Mouse (Mus musculus) c-Kit-positive CD71-positive TER-119-negative erythroid progenitor cells, embryonic 14.5 days (primary cell): ENCODE results near the gene Wnk2.

Source experiments
- DNase-seq: peaks from one replicate; pipeline ENCODE4 v3.0.0-alpha.2; 2013; ENCODE audit warnings: low read depth

Gene Wnk2

DNA sequence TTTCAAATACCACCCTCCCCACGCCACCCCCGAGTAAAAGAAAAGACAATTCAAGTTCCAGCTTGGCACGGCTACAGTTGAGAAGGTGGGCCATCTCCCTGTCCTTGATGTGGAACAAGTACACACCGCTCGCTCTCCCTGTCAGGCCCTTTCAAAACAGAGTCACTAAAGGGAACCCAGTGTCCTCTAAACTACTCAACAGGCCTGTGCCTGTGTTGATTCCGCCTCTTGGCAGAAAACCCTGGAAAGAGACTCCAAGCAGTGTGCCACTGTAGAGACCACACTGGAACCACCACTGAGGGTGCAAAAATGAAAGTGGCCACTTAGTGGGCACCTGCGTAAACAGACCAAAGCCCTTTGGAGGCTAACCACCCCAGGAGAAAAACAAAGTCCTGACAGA is 4.5 kb downstream of the Wnk2 start:
- DNase-seq, result no peak

DNA sequence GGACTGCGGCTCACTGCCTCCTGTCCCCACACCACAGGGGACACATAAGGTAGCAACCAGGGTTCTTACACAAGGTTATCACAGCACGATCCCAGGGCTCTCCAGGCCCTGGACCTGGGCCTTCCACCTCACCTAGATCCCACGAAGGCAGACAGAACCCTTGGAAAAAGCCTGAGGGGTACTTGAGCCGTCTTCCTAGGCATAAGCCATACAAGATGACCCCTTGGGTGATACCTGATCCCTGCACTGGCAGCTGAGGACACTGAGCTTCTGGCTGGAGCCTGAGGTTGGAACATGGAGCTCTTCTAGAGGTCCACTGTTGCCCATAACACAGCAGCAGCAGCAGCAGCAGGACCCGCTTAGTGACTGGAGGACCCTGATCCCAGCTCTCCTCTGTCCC is 5.4 kb downstream of the Wnk2 start:
- DNase-seq, result no peak

DNA sequence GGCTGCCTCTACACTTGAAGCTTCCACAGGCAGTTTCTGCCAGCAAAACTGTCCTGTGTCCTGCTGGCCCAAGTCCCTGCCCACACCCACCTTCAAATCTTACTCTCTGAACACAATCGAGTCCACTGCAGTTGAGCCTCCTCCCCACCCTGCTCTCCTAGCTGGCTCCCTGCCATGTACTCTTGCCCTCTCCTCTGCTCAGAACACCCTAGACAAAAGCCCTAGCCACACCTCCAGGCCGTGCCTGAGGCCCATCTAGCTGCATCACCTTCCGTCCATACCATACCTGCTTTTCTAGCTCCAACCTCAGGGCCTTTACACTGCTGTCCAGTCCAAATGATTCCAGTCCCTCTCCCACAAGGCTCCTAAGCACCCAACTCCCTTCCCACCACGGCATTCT is 7.2 kb downstream of the Wnk2 start:
- DNase-seq, result no peak

DNA sequence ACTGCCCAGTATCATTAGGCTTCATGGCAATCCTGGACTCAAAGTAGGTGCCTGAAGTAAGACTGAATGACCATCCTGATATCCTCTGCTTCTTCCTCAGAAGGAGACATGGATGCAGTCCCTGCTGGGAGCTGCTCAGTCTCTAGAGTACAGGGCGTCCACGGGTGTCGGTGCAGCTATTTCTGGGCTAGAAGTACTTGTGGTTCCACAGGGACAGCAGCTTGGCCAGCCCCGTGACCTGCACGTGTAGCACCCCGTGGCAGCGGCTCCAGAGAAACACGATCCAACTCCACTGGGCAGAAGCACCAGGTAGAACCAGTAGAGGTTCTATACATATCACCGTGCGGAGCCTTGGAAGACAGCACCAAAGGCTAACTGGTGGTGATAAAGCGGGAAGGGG is 13.3 kb downstream of the Wnk2 start:
- DNase-seq, result no peak

DNA sequence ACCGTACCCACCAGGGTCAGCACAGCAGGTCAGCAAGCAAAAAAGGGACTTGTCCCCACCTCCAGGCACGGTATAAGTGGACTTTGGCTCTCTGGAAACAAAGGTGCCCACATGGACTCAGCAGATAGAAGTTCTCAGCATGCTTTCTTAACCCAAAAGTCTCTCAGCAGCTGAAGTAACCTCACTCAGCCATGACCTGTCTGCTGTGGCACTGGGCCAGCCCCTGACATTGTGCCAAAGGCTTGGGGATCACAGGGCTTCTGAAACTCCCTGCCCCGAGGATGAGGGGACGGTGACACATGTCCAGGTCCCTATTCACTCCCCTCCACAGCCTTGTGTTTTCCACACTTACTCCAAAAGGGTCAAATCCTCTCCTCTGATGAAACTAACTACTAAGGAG is 14.7 kb downstream of the Wnk2 start:
- DNase-seq, result no peak

DNA sequence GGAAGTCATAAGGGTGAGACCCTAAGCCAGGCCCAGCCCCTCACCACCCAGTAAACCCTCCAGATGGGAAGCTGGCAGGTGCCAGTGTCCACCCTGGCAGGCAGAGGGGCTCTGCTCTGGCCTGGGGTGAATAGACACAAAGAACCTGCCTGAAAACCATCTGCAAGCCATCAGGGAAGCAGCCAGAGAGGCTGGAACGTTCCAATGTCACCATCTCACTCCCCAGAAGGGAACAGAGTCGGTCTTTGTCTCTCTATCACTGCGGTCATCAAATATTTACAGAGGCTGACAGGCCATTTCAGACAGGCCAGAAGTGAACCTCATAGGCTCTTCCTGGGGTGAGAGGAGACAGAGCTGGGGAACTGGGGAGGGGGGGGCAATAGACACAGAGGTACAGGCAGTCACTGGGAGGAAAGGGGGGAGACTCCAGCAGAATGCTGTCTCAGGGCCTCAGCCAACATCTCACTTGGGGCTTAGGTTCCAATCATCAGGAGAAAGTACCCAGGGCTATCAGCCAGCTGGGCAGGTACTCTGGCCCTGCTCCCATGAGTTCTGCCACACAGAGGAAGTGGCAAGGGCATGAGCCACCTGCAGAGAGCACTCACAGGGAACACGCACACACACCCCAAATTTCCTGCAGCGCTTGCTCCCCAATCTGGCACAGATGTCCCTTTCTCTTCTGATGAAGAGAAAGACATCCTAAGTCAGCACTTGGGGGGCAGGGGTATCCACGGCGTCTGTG is 15.7 kb downstream of the Wnk2 start:
- no peak for DNase-seq

DNA sequence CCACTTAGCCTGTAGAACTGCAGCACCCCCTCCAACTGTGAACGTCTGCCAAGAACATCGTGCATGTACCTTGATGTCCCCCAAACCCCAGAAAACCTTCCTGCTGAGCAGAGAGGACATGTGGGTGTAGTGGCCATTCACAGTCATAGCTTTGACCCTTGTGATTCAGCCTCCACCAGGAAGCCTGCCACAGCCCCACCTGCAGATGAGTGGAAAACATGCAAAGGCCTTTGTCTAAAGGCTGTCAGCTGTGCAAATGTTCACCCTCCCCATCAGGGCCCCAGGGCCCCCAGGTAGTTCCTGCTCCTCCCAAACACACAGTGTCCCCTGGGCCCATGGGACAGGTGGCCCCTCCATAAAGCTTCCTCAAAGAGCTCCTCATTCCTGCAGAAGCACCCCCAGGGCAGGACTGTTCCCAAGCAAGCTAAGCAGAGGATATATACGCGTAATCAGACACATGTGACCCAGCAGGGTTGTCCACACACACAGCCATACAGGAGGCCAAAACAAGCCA is 16.4 kb downstream of the Wnk2 start:
- no peak for DNase-seq

DNA sequence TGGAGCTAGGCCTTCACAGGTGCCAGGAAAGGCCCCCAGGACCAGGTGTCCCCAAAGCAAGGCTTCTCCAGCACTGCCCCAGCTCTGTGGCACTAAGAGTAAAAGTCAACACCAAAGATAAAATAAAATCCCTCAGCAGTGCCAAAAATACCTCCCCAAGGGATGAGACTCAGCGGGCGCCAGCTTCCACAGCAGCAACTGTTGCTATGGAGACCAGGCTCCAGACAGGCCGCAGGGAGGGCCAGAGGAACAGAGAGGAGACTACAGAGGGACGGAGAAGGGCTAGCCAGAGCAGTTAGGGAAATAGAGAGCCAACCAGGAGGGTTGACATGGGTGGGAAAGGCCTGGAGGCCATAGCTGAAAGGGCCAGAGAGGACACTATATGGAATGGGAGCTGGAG is 18.0 kb downstream of the Wnk2 start:
- DNase-seq, result no peak

DNA sequence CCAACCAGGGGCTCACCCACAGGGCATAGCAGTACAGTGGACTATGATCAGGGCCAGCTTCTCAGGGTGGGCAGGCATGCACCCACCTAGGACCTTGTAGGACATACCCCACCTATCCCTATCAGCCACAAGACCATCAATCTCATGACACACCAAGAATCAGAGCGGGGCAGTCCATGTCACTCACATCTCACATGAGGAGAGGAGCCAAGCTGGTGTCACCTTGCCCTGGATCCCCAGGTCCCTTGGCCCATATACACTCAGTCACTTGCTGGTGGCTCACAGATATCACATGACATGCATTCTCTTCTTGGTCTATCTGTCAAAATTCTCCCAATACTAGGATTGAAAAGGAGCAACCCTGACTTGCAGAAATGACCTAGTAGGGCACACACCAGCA is 18.7 kb downstream of the Wnk2 start:
- DNase-seq, result no peak

DNA sequence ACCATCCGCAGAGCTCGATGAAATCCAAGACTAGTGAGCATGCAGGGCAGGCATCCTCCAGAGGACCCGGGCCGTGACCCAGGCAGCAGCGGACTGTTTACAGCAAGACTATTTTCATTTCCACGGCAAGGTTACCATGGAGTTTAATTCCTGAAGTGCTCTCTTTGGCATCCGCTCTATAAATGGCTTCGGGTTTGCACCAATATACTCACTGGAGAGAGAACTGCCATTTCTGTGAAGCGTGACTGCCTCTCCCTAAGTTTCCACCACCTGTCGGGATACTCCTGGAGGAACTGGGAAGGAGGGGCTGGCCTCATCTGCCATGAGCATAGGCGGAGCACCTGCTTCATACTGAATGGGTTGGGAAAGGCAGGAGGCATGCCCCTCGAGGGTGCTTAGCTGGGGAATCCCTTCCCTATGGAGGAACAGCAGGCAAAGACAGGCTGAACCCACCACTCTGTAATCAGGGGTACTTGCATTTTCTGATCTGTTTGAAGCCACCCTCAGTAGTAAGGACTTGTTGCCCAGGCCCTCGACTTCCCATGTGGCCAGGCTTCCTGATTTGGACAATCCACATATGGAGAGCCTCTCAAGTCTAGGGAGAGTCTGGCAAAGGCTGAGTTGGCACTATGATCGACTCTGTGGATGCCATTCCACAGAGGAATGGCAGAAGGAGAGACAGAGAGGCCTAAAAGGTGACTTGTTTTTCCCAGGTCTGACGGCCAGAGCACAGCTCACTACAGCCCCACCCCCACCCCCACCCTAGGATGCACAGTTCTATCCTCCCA is 19.8 kb downstream of the Wnk2 start:
- DNase-seq, result no peak

DNA sequence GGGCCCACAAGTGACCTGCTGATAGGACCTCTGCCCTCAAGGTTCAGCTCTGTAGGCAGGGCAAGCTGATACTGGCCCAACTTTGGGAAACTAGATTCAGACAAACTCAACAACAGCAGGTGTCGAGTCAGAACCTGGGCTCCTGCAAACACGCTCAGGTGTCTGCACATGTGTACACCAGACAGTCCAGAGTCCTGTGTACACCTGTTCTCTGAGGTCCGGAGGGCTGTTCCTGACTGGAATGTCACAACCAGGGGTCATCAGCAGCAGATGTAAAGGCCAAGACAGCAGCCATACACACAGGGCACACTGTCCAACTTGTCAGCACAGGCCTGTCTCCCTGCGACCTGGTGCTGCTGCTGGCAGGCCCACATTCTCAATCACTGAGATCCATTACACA is 25.7 kb downstream of the Wnk2 start:
- DNase-seq, result no peak

DNA sequence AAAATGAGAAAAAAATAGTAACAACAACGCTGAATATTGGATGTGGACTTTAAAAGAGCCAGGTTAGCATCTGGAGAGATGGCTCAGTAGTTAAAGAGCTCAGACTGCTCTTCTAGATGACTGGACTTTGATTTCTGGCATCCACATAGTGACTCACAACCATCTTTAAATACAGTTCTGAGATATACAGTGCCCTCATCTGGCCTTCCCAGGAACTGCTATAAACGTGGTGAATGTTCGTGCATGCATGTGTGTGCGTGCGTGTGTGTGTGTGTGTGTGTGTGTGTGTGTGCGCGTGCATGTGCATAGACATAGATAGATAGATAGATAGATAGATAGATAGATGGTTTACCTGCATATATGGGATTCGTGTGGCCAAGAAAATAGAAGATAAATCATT is 30.3 kb downstream of the Wnk2 start:
- DNase-seq, result peak; percentile 6

DNA sequence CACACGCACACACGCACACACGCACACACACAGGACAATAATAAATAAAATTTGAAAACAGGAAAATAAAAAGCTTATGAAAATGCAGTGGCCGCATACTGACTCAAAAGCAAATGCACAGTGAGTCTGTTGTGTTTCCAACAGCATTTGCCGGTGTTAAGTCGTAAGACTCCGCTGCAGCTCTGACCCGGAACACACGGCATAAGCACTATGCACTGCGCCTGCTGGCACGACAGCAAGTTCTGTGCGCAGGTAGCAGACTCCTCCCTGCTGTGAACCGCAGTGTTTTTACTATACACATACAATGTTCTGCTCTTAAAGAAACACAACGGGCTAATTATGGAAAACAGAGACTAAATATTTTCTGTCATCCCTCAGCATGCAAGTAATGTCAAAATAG is 32.9 kb downstream of the Wnk2 start:
- DNase-seq, result no peak

DNA sequence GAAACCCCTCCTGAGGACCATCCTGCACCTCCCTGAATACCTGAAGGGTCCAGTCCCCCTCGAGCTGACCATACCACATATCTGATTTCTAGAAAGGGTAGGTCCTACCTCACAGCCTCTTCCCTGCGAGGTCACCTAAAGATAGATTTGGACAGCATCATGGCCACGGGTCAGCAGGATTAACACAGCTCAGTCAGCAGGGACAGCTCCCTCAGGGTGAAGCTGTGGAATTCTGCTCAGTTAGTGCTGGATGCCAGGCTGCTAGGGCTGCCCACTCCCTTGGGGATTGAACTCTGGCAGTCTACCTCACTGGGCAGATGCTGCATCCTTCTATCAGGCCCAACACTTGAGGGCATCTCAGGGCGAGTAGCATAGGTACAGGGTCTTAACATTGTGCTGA is 33.7 kb downstream of the Wnk2 start:
- DNase-seq, result no peak

DNA sequence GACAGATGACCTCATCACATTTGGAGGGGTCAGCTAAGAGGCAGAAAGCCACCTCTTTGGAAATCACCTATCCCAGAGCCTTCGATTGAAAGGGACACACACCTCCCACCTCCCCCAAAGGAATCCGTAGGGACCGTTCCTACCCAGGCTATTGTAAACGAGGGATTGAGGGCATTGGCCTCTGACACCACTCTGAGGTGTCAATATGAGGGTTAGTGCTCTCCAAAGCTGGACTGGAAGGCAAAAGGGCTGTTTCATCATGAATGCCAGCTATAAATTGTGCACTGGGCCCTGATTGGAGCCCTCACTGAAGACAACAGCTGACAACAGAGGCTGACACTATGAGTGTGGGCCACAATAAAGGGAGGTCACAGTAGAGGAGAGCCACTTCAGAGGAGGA is 34.5 kb downstream of the Wnk2 start:
- no peak for DNase-seq

DNA sequence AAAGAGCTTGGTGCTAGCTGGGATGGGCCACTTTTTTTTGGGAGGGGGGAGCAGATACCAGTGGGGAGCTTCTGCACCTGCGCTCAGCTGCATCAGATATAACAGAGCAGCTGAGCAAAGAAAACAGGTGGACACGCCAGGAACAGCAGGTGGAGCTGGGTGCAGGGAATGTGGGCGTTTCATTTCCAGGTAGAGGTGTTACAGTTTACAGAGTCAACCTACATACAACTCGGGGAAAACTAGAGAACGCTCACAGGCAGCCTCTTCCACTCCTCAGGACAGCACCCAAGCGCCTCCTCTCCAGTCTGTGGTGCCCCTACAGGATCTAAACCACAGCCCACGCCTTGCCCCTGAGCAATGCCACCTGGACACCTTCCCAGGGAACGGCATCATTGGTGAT is 35.2 kb downstream of the Wnk2 start:
- no peak for DNase-seq

DNA sequence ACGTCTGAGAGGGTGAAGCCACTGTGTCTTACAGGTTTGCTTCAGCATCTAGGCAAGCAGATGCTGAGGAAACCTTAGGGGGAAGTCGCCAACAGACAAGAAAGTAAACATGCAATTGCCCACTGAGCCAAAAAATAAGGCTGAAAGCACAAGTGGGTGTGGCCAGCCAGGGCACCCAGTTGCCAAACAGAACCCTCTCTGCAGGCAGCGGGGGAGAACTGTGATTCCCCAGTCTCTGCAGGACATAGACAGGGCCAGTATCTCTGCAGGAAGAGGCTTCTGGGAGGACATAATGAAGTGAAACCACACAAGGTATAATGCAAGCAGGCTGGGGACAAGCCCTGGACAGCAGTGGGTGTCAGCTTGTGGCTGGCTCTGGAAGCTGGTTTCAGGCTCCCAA is 38.1 kb downstream of the Wnk2 start:
- no peak for DNase-seq

DNA sequence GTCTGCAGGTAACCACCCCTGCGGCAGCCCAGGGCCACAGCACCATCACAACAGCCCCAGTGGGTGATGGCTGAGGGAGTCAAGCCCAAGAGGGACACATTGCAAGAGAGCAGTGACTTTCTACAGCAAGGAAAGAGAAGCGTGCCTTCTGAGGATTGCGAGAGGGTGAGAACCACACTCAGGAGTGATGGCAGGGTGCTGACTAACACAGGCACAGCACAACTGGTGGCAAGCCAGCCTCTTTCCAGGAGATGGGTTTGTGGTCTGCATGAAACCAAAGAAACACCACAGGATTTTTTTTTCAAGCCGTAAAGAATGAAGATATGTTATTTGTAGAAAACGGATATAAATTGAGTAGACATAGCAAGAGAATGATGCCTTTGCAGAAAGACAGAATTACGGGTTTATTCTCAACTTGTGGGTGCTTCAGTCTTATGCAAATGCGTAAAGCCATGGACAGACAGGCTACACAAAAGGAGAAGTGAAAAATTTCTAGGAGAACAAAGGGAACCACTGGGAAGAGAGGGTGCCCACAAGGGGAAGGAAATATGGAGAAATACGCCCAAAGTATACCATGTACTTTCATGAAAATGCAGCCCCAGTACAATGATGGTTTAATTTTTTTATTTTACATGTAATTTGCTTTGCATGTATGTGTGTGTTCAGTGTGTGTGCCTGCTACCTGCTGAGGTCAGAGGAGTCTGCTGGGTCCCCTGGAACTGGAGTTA is 39.5 kb downstream of the Wnk2 start:
- DNase-seq, result no peak

DNA sequence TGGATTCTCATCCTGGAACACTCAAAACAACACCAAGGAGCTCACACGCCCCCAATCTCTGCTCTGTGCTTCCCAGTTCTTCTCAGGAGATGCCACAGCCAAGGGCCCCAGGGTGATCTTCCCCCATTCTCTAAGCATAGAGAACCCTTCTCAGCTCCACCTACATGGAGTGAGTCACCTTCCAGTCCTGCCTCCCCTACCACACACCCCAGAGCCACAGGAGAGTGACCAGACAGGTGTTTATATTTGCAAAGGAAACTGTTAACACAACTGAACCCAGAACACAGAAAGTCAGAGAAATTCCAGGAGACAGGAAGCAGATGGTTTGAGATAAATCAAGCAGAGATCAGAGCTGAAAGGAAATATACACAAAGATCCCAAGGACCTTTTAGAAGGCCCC is 43.9 kb downstream of the Wnk2 start:
- DNase-seq, result no peak

DNA sequence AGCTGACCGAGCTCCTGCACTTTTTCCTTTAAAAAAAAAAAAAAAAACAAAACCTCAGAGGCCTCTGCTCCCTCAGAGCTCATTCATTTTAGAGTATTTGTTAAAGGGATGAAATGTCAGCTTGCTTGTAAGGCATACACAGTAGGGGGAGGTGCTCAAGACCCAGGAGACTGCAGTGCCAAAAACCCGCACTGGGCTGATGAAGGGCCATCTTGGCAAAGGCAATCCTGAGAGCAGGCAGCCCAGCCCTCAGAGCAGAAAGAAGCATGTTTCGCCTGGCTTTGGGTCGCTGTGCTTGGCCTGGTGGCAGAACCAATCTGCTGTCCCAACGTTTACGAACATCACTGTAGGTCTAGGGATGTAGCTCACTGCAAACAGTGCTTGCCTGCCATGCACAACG is 44.6 kb downstream of the Wnk2 start:
- DNase-seq, result no peak

DNA sequence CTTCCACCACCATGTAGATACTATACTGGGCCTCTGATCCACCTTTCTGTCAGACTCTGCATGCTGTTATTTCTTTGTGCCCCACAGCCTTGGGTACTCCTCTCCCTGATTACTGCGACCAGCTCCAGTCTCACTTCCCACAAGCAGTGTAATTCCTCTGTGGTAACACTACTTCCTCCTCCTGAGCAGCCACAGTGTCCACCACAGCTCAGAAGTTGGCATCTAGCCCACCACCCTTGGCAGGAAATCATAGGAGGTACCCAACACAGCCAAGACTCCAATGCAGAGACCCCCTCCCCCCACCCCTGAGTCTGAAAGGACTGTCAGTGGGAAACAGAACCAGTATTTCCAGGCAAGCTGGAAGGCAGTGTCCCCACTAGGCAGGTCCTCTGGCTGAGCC is 47.4 kb downstream of the Wnk2 start:
- no peak for DNase-seq

DNA sequence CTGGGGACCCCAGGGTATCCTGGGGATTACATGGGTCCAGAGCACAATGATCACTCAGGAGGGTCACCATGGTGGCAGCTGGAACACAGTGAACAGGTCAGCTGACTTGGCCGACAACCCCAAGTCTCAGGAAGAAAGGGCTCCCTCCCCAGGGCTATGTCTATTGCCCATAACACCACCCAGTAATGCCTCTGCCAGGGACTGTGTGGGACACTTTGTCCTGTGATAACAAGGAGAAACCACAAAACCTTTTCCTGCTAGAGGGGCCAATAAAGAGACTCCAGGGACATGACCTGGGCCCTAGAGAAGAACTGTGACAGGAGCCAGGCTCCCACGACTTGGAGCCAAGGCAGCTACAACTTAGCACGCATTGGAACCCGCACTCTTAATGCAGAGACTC is 51.0 kb downstream of the Wnk2 start:
- no peak for DNase-seq

DNA sequence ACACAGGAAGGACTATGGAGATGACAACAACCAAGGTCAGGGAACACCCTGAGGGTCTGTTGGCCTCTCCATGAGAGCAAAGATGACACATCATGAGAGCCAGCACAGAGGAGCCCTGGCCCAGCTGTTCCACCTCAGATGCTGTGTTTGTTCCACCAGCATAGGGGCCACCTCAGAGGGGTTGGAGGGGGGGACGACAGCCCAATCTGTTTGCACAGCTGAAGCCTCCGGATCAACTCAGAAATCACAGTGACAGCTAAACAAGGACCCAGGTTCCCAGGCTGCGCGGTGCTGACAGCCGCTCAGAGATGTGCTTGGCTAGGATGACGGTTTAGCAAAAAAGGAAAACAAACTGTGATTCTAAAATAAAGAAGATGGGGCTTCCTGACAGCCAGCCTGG is 53.1 kb downstream of the Wnk2 start:
- no peak for DNase-seq
